Mouse (Mus musculus) macrophage (primary cell): ENCODE data around the gene Gpr84. TPM values are rescaled to one million over a fixed set of nuclear protein-coding genes. Genes with fewer than 3 reads are reported as not detected.

Source experiments
- H3K27ac ChIP-seq: fragments of 350-480 bp; formaldehyde crosslinking; 2 replicates; pipeline ENCODE4 v1.9.0; 2021
- H3K36me3 ChIP-seq: fragments of 350-480 bp; formaldehyde crosslinking; 2 replicates; pipeline ENCODE4 v1.9.0; 2021; ENCODE audit errors: inconsistent target
- H3K4me3 ChIP-seq: fragments of 350-480 bp; formaldehyde crosslinking; 2 replicates; pipeline ENCODE4 v1.9.0; 2021; ENCODE audit errors: inconsistent target
- H3K79me2 ChIP-seq: fragments of 350-480 bp; formaldehyde crosslinking; 2 replicates; pipeline ENCODE4 v1.9.0; 2021; ENCODE audit errors: inconsistent target
- WGBS: methylation state at CpG from one replicate; pipeline ENCODE4 v1.1.7; 2026; ENCODE audit warnings: inconsistent platforms; ENCODE audit not compliant: missing documents; 5-methylcytosine and 5-hydroxymethylcytosine counted together
- polyA plus RNA-seq: library from polyadenylated mRNA; stranded (reverse); fragments of 250-400 nt; gene quantifications from 3 replicates; pipeline ENCODE4 v1.2.4, GENCODE M21; 2018; ENCODE audit warnings: inconsistent platforms

The Gpr84 gene
- polyA plus RNA-seq, 1 experiment from 2014 or later = 0.93 TPM

- Histone ChIP-seq H3K27ac (no peak overlapping the region), H3K79me2 (no peaks in the 10 kb centered on the region), H3K36me3 (peaks cover 65% of the 10 kb centered on the region), H3K4me3 (no peak overlapping the region)
- WGBS = 81% methylated on average over 6 of the region's 6 CpGs
These were observed 13.1 kb downstream of the Gpr84 start for GRCm38 (mm10) chr15:103297313-103297712.

DNA sequence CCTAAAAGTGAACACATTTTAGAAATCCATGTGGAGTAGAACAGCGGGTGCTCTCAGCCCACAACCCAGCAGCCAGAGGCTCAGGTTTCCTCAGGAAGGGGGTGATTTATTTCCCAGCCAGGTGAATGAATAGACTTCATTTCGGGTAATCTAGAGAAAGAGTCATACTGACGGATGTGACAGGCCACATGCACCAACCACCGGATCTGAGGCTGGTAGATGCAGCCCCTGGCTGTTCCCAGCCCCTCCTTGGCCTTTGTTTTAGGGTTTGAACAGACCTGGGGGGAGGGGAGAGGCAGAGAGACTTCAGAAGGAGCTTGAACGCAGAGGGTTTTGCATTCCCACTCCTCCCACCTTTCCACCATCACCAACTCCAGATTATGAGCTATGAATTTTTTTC is 14.6 kb downstream of the Gpr84 start:
- H3K27ac ChIP-seq = no peak overlapping the region
- no peak overlapping the region for H3K4me3 ChIP-seq
- peaks cover 80% of the 10 kb centered on the region for H3K36me3 ChIP-seq
- 51% methylated on average over 5 of the region's 5 CpGs for WGBS
- H3K79me2 ChIP-seq = no peaks in the 10 kb centered on the region

GRCm38 (mm10) chr15:103294649-103295048 is 15.8 kb downstream of the Gpr84 start:
- H3K4me3 ChIP-seq = no peak overlapping the region
- 74% methylated on average over 2 of the region's 2 CpGs for WGBS
- no peak overlapping the region for H3K27ac ChIP-seq
- H3K36me3 ChIP-seq = peaks cover 87% of the 10 kb centered on the region
- H3K79me2 ChIP-seq = no peaks in the 10 kb centered on the region

DNA sequence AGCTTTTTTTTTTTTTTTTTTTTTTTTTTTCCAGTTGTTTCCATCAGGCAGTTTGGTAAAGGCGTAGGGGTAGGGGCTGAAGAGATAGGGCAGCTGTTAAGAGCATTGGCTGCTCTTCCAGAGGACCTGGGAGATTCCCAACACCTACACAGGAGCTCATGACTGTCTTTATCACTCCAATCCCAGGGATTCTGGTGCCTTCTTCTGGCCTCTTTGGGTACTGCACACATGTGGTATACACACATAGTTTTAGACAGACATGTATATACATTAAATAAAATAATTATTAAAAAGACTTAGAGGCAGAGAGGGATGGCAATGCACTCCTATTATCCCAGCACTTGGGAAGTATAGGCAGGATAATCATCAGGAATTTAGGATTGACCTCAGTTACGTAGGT is 17.0 kb downstream of the Gpr84 start:
- no peak overlapping the region for H3K27ac ChIP-seq
- H3K36me3 ChIP-seq = peaks cover 86% of the 10 kb centered on the region
- peaks cover 7% of the 10 kb centered on the region; the same call in 1 of the 2 replicates for H3K79me2 ChIP-seq
- no peak overlapping the region for H3K4me3 ChIP-seq
- 100% methylated on average over 2 of the region's 2 CpGs for WGBS

GRCm38 (mm10) chr15:103292673-103293345 is 17.6 kb downstream of the Gpr84 start:
- 72% methylated on average over 4 of the region's 4 CpGs for WGBS
- Histone ChIP-seq H3K79me2 (peaks cover 12% of the 10 kb centered on the region; the same call in 1 of the 2 replicates), H3K27ac (no peak overlapping the region), H3K4me3 (no peak overlapping the region), H3K36me3 (peaks cover 80% of the 10 kb centered on the region)

GRCm38 (mm10) chr15:103290843-103291242 is 19.6 kb downstream of the Gpr84 start:
- peaks cover 61% of the 10 kb centered on the region for H3K36me3 ChIP-seq
- H3K27ac ChIP-seq = no peak overlapping the region
- H3K4me3 ChIP-seq = no peak overlapping the region
- 98% methylated on average over 9 of the region's 9 CpGs for WGBS
- H3K79me2 ChIP-seq = peaks cover 32% of the 10 kb centered on the region

- H3K79me2 ChIP-seq = peaks cover 36% of the 10 kb centered on the region
- no peak overlapping the region for H3K4me3 ChIP-seq
- H3K27ac ChIP-seq = no peak overlapping the region
- H3K36me3 ChIP-seq = peaks cover 56% of the 10 kb centered on the region
- whole genome bisulfite sequencing = 95% methylated on average over 5 of the region's 6 CpGs
These were observed 20.0 kb downstream of the Gpr84 start for GRCm38 (mm10) chr15:103290417-103290816.

GRCm38 (mm10) chr15:103289600-103289999 is 20.8 kb downstream of the Gpr84 start:
- Histone ChIP-seq H3K36me3 (peaks cover 52% of the 10 kb centered on the region), H3K79me2 (peaks cover 44% of the 10 kb centered on the region), H3K27ac (no peak overlapping the region), H3K4me3 (no peak overlapping the region)
- 94% methylated on average over 5 of the region's 5 CpGs for WGBS

DNA sequence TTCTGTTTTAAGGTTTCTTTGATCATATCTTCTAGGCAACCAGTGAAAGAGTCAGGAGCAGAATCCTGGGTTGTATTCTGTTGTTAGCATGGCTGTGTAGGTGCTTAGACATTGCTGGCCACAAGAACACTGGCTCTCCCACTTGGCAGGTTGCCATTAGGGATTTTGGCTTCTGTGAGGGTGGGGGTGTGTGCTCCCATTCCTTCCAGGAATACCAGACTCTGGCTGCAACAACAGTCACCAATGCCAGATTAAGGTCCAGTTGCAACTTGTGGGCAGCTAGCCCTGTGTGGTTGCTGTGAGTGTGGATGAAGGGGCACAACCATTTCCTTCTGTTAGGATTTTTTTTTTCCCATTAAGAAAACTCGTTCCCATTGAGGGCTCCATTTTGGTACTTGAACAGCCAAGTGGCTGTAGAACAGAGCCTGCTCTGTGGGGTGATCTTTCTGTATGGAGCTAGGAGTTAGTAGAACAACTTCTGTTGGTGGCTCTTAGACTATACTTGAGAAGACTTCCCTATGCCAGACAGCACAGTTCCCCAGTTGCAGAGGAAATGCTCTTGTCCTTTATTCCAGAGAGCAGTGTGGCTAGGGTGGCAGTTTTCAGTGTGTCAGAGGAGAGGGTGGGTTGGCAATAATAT is 24.5 kb downstream of the Gpr84 start:
- peaks cover 21% of the 10 kb centered on the region for H3K36me3 ChIP-seq
- no peak overlapping the region for H3K27ac ChIP-seq
- H3K79me2 ChIP-seq = peaks cover 81% of the 10 kb centered on the region
- 8% methylated on average over 1 of the region's 1 CpGs for WGBS
- no peak overlapping the region for H3K4me3 ChIP-seq

DNA sequence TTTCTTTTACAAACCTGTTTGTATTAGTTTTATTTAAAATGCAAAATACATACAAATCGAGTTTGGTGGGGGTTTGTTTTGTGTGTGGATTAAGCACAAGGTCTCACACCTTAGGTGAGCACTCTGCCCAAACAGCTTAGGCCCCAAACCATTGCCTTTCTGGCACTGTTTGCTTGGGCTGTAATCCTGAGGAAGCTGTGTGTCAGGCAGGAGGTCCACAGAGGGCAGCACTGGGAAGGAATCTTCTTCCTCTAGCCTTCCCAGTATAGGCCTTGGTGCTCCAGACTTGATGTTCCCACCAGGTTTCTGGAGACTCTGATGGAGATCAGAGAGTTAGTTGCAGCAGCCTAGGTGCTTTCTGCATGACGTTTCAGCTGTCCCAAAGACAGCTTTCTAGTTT is 25.8 kb downstream of the Gpr84 start:
- 65% methylated on average over 2 of the region's 2 CpGs for WGBS
- Histone ChIP-seq H3K4me3 (no peak overlapping the region), H3K79me2 (peaks cover 94% of the 10 kb centered on the region), H3K36me3 (peaks cover 11% of the 10 kb centered on the region; the same call in 1 of the 2 replicates), H3K27ac (no peak overlapping the region)

GRCm38 (mm10) chr15:103284066-103284465 is 26.3 kb downstream of the Gpr84 start:
- WGBS = 83% methylated on average over 2 of the region's 3 CpGs
- H3K27ac ChIP-seq = no peak overlapping the region
- H3K79me2 ChIP-seq = peaks cover 100% of the 10 kb centered on the region
- no peak overlapping the region for H3K4me3 ChIP-seq
- H3K36me3 ChIP-seq = peaks cover 5% of the 10 kb centered on the region; the same call in 1 of the 2 replicates

- Histone ChIP-seq H3K36me3 (no peaks in the 10 kb centered on the region), H3K79me2 (peaks cover 100% of the 10 kb centered on the region), H3K27ac (no peak overlapping the region), H3K4me3 (no peak overlapping the region)
- 68% methylated on average over 3 of the region's 3 CpGs for WGBS
These were observed 28.8 kb downstream of the Gpr84 start for GRCm38 (mm10) chr15:103281465-103282205.

DNA sequence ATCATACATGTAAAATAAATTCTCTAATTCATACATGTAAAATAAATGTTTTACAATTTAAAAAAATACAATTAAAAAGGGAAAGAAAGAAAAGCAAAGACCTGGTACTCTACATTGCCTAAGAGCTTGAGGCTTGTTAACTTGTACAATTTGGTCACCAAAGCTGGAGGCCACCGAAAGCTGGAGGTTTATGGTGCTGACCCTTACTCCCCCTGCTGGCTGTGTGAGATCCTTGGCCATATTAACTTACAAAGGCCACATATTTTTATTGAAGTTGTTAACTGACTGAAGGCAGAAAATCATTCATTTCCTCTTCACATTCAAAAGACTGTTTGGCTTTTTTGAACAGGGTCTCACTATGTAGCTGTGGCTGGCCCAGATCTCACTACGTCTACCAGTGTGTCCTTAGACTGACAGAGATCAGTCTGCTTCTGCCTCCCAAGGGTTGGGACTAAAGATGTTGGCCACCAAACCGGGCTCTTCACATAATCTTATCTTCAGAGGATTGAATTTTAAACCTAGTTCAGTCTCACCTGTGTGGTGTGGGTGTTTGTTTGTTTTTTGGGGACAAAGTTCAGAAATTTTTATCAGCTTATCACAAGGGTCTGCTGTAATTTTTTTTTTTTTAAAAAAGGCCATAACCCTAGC is 29.5 kb downstream of the Gpr84 start:
- H3K36me3 ChIP-seq = no peaks in the 10 kb centered on the region
- no peak overlapping the region for H3K27ac ChIP-seq
- 55% methylated on average over 3 of the region's 3 CpGs for WGBS

DNA sequence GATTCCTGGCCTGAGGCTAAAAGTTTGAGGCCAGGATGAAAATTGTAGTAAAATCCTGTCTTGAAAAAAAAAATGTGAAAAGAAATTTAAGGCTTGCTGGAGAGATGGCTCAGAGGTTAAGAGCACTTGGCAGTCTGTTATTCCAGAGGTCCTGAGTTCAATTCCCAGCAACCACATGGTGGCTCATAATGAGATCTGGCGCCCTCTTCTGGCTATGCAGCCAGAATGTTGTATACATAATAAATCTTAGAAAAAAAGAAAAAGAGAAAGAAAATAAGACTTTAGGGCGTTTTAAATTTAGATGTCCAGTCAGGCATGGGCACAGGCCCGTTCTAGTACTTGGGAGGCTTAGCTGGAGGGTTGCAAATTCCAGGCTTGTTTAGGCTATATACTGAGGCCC is 30.7 kb downstream of the Gpr84 start:
- H3K79me2 ChIP-seq = peaks cover 100% of the 10 kb centered on the region
- H3K36me3 ChIP-seq = no peaks in the 10 kb centered on the region
- WGBS = 42% methylated on average over 3 of the region's 3 CpGs
- no peak overlapping the region for H3K4me3 ChIP-seq
- no peak overlapping the region for H3K27ac ChIP-seq

More for the DNA sequence above, 29.5 kb downstream of the Gpr84 start:
- H3K79me2 ChIP-seq = peaks cover 100% of the 10 kb centered on the region
- H3K4me3 ChIP-seq = no peak overlapping the region
